Mouse (Mus musculus) midbrain, embryonic 16.5 days (tissue): Measurements from ENCODE around the gene S100a10. TPM values are rescaled to one million over a fixed set of nuclear protein-coding genes. Genes with fewer than 3 reads are reported as not detected.
"Not testable (repeated sequence)": the region's sequence is repeated elsewhere in the genome, so short reads cannot be mapped to it uniquely, and the experiment has no call there.

Source experiments
- ATAC-seq: fragments of 200-750 bp; cut with Nextera tagmentation; 2 replicates; pipeline ENCODE4 v1.8.0; 2017; ENCODE audit warnings: moderate TSS enrichment
- H3K27ac ChIP-seq: fragments of 300-500 bp; sonication (generic); 2 replicates; pipeline ENCODE4 v1.5.1; 2014; ENCODE audit warnings: mild to moderate bottlenecking, low read length, mixed read lengths
- H3K27me3 ChIP-seq: fragments of 300-500 bp; sonication (generic); 2 replicates; pipeline ENCODE4 v1.6.1; 2014; ENCODE audit warnings: low read depth, low read length, mixed read lengths; ENCODE audit not compliant: control insufficient read depth, insufficient read depth
- H3K36me3 ChIP-seq: fragments of 300-500 bp; sonication (generic); 2 replicates; pipeline ENCODE4 v1.6.1; 2014; ENCODE audit warnings: mild to moderate bottlenecking, low read length, moderate library complexity, mixed read lengths; ENCODE audit not compliant: control insufficient read depth, insufficient read depth
- H3K4me1 ChIP-seq: fragments of 300-500 bp; sonication (generic); 2 replicates; pipeline ENCODE4 v1.6.1; 2014; ENCODE audit warnings: mild to moderate bottlenecking, low read length, mixed read lengths; ENCODE audit not compliant: control insufficient read depth, insufficient read depth
- H3K4me2 ChIP-seq: fragments of 300-500 bp; sonication (generic); 2 replicates; pipeline ENCODE4 v1.6.1; 2014; ENCODE audit warnings: mild to moderate bottlenecking, low read length, mixed read lengths
- H3K4me3 ChIP-seq: fragments of 300-500 bp; sonication (generic); 2 replicates; pipeline ENCODE4 v1.5.1; 2014; ENCODE audit warnings: low read depth, mild to moderate bottlenecking, low read length, moderate library complexity, mixed read lengths
- H3K9ac ChIP-seq: fragments of 300-500 bp; sonication (generic); 2 replicates; pipeline ENCODE4 v1.6.1; 2014; ENCODE audit warnings: low read depth, low read length, mixed read lengths
- H3K9me3 ChIP-seq: fragments of 300-500 bp; sonication (generic); replicated peaks from 2 replicates; pipeline ENCODE4 v1.6.1; 2014; ENCODE audit warnings: mild to moderate bottlenecking, low read length, mixed read lengths; ENCODE audit not compliant: control insufficient read depth, poor library complexity, severe bottlenecking
- WGBS: fragments of 180-500 bp; shearing (Covaris S2); extraction: QIAGEN DNeasy Blood & Tissue Kit; methylation state at CpG from one replicate; pipeline ENCODE4 v1.1.7; 2014; 5-methylcytosine and 5-hydroxymethylcytosine counted together
- polyA plus RNA-seq: library from polyadenylated mRNA; unstranded; fragments of >200 nt; fragmentation: Nextera tagmentation; extraction: Ambion mirVana; gene quantifications from 2 replicates; pipeline ENCODE4 v1.2.1, GENCODE M21; 2015

The S100a10 gene
- polyA plus RNA-seq, 1 experiment from 2014 or later, result 107 TPM

DNA sequence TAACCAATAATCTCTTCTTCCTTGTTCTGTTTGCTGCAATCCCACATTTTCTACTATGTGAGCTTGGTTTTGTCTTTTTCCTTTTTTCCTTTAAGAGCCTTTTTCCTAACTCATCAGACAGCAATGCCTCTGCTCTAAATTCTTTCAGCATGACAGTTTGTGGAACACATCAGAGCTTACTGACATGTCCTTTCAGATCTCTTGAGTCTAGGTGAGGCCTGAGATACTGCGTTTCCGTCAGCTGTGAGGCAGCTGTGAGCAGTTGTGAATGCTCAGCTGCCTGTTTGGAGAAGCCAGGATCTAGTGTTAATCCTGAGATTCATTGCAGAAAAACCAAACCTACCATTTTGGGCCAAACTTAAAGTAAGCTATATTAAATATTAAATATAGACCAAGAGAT, 16.4 kb upstream of the S100a10 start:
- Histone ChIP-seq H3K4me2 (no peak overlapping the region), H3K9ac (no peak overlapping the region), H3K9me3 (no peaks in the 10 kb centered on the region), H3K27ac (no peak overlapping the region), H3K36me3 (no peaks in the 10 kb centered on the region), H3K4me1 (no peaks in the 10 kb centered on the region), H3K4me3 (no peak overlapping the region), H3K27me3 (no peaks in the 10 kb centered on the region)
- 87% methylated on average over 2 of the region's 2 CpGs for WGBS
- ATAC-seq, result no peak

DNA sequence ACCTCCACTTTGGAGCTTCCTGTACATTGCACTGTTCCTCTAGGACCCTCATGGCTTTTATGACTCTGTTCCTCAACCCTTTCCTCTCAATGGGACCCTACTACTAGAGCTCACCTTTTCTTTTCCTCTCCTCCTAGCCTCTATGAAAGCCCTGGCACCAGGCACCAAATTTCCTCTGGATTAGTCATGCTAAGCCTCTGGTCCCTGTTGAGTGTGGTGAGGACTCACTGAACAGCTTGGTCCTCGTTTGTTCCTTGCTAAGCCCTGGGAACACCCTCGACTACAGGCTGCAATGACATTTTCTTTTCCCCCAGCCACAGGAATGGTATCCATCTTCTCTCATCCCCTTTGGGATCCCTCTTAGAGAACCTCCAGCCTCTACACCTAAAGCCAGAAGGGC, 13.4 kb upstream of the S100a10 start:
- Histone ChIP-seq H3K4me2 (no peak overlapping the region), H3K4me3 (no peak overlapping the region), H3K4me1 (no peaks in the 10 kb centered on the region), H3K27me3 (no peaks in the 10 kb centered on the region), H3K9ac (no peak overlapping the region), H3K27ac (no peak overlapping the region), H3K9me3 (no peaks in the 10 kb centered on the region), H3K36me3 (no peaks in the 10 kb centered on the region)
- no peak for ATAC-seq
- WGBS, result 66% methylated on average over 2 of the region's 2 CpGs

DNA sequence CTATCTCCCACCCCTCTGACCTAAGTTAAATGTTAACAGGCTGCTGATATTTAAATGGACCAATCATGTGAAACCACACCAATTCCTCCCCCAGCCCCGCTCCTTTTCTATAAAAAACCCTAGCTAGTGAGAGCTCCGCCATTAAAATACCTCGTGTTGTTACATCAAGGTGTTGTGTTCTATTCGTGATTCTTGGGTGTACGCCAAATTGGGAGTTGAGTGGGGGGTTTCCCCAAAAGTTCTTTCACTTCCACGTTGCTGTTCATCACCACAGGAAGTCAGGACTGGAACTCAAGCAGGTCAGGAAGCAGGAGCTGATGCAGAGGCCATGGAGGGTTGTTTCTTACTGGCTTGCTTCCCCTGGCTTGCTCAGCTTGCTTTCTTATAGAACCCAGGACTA, 10.7 kb upstream of the S100a10 start:
- H3K9ac ChIP-seq, H3K4me2 ChIP-seq, ATAC-seq, H3K4me1 ChIP-seq, H3K4me3 ChIP-seq, H3K27ac ChIP-seq, H3K36me3 ChIP-seq, H3K27me3 ChIP-seq, H3K9me3 ChIP-seq: not testable (repeated sequence)
- WGBS, result 87% methylated on average over 6 of the region's 6 CpGs

DNA sequence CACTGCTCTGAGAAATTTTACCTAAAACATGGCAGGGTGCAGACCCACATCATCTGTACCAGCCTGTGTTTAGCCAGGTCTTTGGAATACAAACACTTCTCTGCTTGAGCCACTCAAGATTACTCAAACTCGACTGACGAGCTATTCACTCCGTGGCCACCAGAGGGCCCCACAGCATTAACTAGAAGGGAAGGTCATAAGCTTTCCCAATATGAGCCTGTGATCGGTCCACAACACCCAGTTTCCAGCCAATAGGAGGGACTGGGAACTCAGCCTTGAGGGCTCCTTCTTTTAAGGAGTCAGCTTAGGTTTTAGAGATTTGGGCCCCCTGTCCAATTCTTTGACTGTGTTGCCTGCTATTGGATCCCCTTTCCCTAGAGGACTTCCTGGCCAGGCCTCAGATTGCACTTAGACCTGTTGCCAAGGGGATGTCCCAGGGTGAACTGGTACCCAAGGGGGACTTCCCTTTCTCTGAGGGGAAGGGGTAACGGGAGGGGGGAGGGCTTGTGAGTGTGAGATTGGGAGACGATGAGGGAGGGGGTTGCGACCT, 7.7 kb upstream of the S100a10 start:
- Histone ChIP-seq H3K4me3 (no peak overlapping the region), H3K9me3 (no peaks in the 10 kb centered on the region), H3K27ac (no peak overlapping the region), H3K4me2 (no peak overlapping the region), H3K36me3 (no peaks in the 10 kb centered on the region), H3K9ac (no peak overlapping the region), H3K4me1 (no peaks in the 10 kb centered on the region), H3K27me3 (no peaks in the 10 kb centered on the region)
- WGBS, result 36% methylated on average over 7 of the region's 7 CpGs
- ATAC-seq, result 0 out of 2 replicates have a peak, but pooled peaks have one; percentile 58

DNA sequence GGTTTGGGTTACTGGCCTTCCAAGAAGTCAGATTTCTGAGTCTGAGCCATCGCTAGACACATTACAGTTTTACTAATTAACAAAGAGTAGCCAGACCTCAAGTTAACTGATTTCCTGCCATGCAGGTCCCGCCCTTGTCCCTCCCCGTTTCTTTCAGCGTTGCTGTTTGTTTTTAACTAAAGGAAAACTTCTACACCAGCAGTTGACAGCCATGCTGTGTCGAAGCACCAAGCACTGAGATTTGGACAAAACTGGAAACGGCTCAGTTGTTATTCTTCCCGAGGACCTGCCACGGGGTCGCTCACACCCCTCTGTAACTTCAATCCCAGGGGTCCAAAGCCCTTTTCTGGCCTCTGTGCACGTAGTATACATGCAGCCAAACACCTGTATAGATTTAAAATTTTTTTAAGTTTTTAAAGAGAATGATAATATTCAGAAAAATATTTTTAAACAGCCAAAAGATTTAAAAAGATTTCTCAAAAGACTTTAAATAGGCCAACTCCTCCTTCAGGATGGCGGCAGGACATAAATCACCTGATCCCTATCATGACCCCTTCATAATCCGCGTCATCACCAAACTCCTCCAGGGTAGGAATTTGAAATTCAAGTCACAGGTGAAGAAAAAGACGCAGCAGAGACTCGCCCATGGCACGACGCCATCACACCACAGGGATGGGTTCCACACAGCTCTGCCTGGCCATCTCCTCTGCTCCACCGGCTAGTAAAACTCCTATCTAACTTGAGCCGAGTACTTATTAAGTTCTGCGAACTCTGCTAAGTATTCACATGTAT, 6.9 kb upstream of the S100a10 start:
- 86% methylated on average over 20 of the region's 20 CpGs for WGBS
- Histone ChIP-seq H3K36me3 (no peaks in the 10 kb centered on the region), H3K4me3 (no peak overlapping the region), H3K4me1 (no peaks in the 10 kb centered on the region), H3K27ac (no peak overlapping the region), H3K9ac (no peak overlapping the region), H3K27me3 (no peaks in the 10 kb centered on the region), H3K9me3 (no peaks in the 10 kb centered on the region), H3K4me2 (no peak overlapping the region)
- ATAC-seq, result no peak

DNA sequence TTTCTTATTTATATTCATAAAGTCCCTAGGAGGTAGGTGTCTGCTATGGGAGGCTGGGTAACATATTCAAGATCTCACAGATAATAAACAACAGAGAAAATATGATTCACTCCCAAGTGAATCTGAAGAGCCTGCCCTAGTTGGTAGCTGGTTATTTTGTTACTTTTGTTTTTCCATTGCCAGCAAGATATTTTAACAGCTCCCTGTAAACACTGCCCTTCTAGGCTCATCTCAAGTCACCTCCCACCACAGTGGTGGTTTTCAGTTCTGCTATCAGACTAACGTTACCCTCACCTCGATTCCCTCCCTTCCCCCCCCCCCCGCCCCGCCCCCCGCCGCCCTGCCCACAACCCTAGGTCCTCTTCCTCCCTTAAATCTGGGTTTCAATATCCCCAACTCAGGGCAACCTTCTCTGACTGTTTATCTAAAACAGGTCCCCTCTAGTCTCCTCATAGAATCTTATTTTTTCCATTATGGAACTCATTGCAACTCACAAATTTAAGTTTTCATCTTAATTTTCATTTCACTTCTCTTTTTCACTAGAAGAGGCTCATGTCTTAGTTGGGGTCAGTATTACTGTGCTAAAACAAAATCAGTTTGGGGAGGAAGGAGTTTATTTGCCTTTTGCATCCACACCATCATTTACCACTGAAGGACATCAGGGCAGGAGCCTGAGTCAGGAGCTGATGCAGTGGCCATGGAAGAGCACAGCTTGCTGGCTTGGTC, 6.2 kb upstream of the S100a10 start:
- no peaks in the 10 kb centered on the region for H3K27me3 ChIP-seq
- H3K4me3 ChIP-seq, result no peak overlapping the region
- no peaks in the 10 kb centered on the region for H3K9me3 ChIP-seq
- H3K9ac ChIP-seq, result no peak overlapping the region
- H3K27ac ChIP-seq, result no peak overlapping the region
- WGBS, result 89% methylated on average over 4 of the region's 6 CpGs
- ATAC-seq, result no peak
- no peaks in the 10 kb centered on the region for H3K36me3 ChIP-seq
- H3K4me2 ChIP-seq, result no peak overlapping the region
- no peaks in the 10 kb centered on the region for H3K4me1 ChIP-seq

DNA sequence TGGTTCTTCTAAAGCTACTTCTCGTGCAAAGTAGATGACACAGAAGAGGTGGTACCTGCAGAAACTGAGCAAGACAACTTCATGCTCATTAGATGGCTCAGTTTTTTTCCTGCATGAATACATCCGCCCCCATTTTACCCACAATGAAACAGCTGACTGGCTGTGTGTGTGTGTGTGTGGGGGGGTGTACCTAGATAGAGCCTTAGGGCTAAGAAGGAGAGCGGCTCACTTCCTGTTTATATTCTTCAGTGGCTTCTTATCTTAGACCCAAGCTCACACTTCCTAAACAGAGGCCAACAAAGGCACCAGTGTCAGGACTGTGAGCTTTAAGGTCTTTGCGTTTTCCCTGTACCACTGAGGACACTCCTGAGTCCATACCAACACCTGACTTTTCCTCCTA, 4.9 kb upstream of the S100a10 start:
- no peak overlapping the region for H3K4me2 ChIP-seq
- H3K4me3 ChIP-seq, result no peak overlapping the region
- no peak for ATAC-seq
- WGBS, result 89% methylated on average over 4 of the region's 4 CpGs
- no peaks in the 10 kb centered on the region for H3K9me3 ChIP-seq
- H3K27ac ChIP-seq, result no peak overlapping the region
- no peak overlapping the region for H3K9ac ChIP-seq
- no peaks in the 10 kb centered on the region for H3K27me3 ChIP-seq
- no peaks in the 10 kb centered on the region for H3K36me3 ChIP-seq
- peaks cover 4% of the 10 kb centered on the region; the same call in 1 of the 2 replicates for H3K4me1 ChIP-seq

DNA sequence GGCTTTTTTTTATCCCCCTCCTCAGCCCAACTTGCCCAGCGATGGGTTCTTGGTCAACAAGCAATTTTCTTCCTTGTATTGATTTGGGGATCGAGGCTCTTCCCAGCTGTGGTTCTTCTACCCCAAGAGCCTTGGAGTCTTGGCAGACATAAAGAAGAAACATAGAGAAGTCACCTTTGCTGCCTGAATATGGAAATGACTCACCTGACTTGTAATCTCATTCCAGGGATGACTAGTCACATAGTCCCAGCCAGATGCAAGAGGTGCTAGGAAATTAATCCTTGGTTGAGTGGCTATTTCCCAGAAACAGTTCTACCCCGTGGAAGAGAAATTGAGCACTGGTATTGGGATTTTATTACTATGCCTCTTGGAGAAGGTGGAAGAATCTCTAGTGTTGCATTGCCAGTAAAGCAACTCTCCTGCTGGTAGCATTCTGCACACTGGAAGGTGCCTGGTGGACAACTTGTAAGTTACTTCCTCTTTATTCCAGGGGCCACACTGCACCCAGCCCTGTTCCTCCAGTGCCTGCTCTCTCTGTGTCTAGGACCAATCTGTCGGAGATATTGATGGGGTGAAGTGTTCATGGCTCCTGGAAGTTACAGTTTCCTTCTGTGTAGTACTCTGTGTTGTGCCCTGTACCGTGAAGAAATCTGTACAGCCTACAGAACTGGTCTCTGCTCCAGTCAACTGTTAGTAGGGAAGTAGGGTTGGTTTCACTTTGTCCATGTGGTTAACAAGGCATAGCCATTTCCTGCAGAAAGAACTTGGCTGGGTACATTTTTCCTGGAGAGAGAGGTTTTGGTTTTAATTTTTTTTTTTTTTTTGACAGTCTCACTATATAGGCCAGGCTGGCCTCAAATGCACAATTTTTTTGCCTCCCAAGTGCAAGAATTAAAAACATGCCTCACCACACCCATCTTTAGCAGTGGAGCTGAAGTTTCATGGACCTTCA, 2.7 kb upstream of the S100a10 start:
- no peak for ATAC-seq
- Histone ChIP-seq H3K36me3 (no peaks in the 10 kb centered on the region), H3K27me3 (no peaks in the 10 kb centered on the region), H3K4me3 (no peak overlapping the region), H3K9me3 (no peaks in the 10 kb centered on the region), H3K4me2 (no peak overlapping the region), H3K27ac (no peak overlapping the region), H3K4me1 (peaks cover 4% of the 10 kb centered on the region; the same call in 1 of the 2 replicates), H3K9ac (no peak overlapping the region)
- WGBS, result 85% methylated on average over 5 of the region's 5 CpGs
